Mouse (Mus musculus) adrenal gland, postnatal 36 days (tissue): ENCODE results near the gene Nxn. TPM values are rescaled to one million over a fixed set of nuclear protein-coding genes. Genes with fewer than 3 reads are reported as not detected.
A peak's percentile ranks its signal among the peaks of the same experiment; 100 is the strongest.

Experiments used
- DNase-seq, 2 experiments: peaks; one replicate each; pipeline ENCODE4 v3.0.0; 2021; ENCODE audit warnings: mixed read lengths in 1 of 2
- total RNA-seq, 2 experiments: library from RNA; stranded (reverse); gene quantifications; 2 replicates each; pipeline ENCODE4 v1.2.3; 2021

Gene Nxn
- total RNA-seq, 2 experiments from 2014 or later = 28.3 to 29.7 TPM

GRCm38 (mm10) chr11:76260208-76261050, 138.5 kb downstream of the Nxn start:
- DNase-seq = no peak

GRCm38 (mm10) chr11:76258511-76258910, 140.4 kb downstream of the Nxn start:
- no peak for DNase-seq

GRCm38 (mm10) chr11:76257386-76257785, 141.6 kb downstream of the Nxn start:
- DNase-seq = no peak

- DNase-seq = no peak
Measured at GRCm38 (mm10) chr11:76256129-76256528, 142.8 kb downstream of the Nxn start.

GRCm38 (mm10) chr11:76255431-76256001, 143.4 kb downstream of the Nxn start:
- DNase-seq = peak in 1 of 2 experiments; percentile 52

- DNase-seq = no peak
Measured at GRCm38 (mm10) chr11:76253918-76254264, 145.0 kb downstream of the Nxn start.

GRCm38 (mm10) chr11:76253145-76253917, 145.6 kb downstream of the Nxn start:
- DNase-seq = peak; percentile 90

GRCm38 (mm10) chr11:76252036-76252435, 146.9 kb downstream of the Nxn start:
- DNase-seq = no peak

- DNase-seq = no peak
Measured at GRCm38 (mm10) chr11:76247239-76247638, 151.7 kb downstream of the Nxn start.

- DNase-seq = no peak
Measured at GRCm38 (mm10) chr11:76246439-76246838, 152.5 kb downstream of the Nxn start.

GRCm38 (mm10) chr11:76243811-76244546, 155.0 kb downstream of the Nxn start:
- DNase-seq = no peak

- DNase-seq = peak; percentile 94 to 95
Measured at GRCm38 (mm10) chr11:76242901-76243810, 155.8 kb downstream of the Nxn start, which contains the start of the genes Mrm3 and Glod4. Gene Mrm3 (plus strand): TSS chr11:76243715. Gene Glod4 (minus strand): TSS chr11:76243725.

GRCm38 (mm10) chr11:76239750-76240149, 159.2 kb downstream of the Nxn start:
- no peak for DNase-seq

GRCm38 (mm10) chr11:76236136-76236535, 162.8 kb downstream of the Nxn start:
- DNase-seq = no peak

- DNase-seq = no peak
Measured at GRCm38 (mm10) chr11:76225051-76225450, 173.9 kb downstream of the Nxn start.

GRCm38 (mm10) chr11:76224631-76225030, 174.3 kb downstream of the Nxn start:
- DNase-seq = no peak

- DNase-seq = peak; percentile 98 to 99
Measured at GRCm38 (mm10) chr11:76217390-76217800, 181.5 kb downstream of the Nxn start, which contains the start of the genes Dbil5 and Gemin4. Gene Dbil5 (plus strand): TSS chr11:76217608. Gene Gemin4 (minus strand): TSS chr11:76217664.

- DNase-seq = peak; percentile 23 to 45
Measured at GRCm38 (mm10) chr11:76216681-76217389, 182.1 kb downstream of the Nxn start.

- DNase-seq = no peak
Measured at GRCm38 (mm10) chr11:76216049-76216540, 182.8 kb downstream of the Nxn start.

- DNase-seq = no peak
Measured at GRCm38 (mm10) chr11:76215011-76215410, 183.9 kb downstream of the Nxn start.
